Mouse (Mus musculus): ENCODE results near the gene Ccpg1os.

GRCm38 (mm10) chr9:72944286-72944685 lies 40.9 kb downstream of the Ccpg1os start:
- TF ChIP-seq CTCF (IDR thresholded peaks at IDR 0.05; ENCODE audit: borderline replicate concordance, insufficient read depth, low read length) (no peak), POLR2A (IDR thresholded peaks at IDR 0.05; ENCODE audit: low read depth, low read length) (no peak)

All from embryonic fibroblast, embryonic 13.5 days (primary cell).